Mouse (Mus musculus): ENCODE results near the gene Trim47. TPM values are rescaled to one million over a fixed set of nuclear protein-coding genes. Genes with fewer than 3 reads are reported as not detected.
"Not testable (repeated sequence)": the region's sequence is repeated elsewhere in the genome, so short reads cannot be mapped to it uniquely, and the experiment has no call there.

Gene Trim47
- polyA plus RNA-seq, 1 experiment = 101 TPM

- H3K36me3 ChIP-seq (ENCODE audit: control insufficient read depth, insufficient read depth) = no peaks in the 10 kb centered on the region
- H3K79me2 ChIP-seq (ENCODE audit: control insufficient read depth, insufficient read depth) = no peaks in the 10 kb centered on the region
- H3ac ChIP-seq (ENCODE audit: control insufficient read depth, insufficient read length) = no peak overlapping the region
- no peak for TF ChIP-seq TCF12 (IDR thresholded peaks at IDR 0.05; ENCODE audit: insufficient read depth, poor library complexity, severe bottlenecking)
- TF ChIP-seq REST (IDR thresholded peaks at IDR 0.05; ENCODE audit: insufficient read depth, insufficient read length) = no peak
- no peak for TF ChIP-seq USF1 (IDR thresholded peaks at IDR 0.05; ENCODE audit: low read depth)
- no peak for TF ChIP-seq POLR2AphosphoS2 (IDR thresholded peaks at IDR 0.05; ENCODE audit: insufficient read length, low read depth)
- no peak for TF ChIP-seq E2F4 (IDR thresholded peaks at IDR 0.05; ENCODE audit: insufficient read depth)
- no peak for TF ChIP-seq POLR2A (IDR thresholded peaks at IDR 0.05; ENCODE audit: insufficient read length, low read depth)
- TF ChIP-seq MYOG (IDR thresholded peaks at IDR 0.05; ENCODE audit: control insufficient read depth in 1 of 3, insufficient read depth in 1 of 3, insufficient read length in 2 of 3, low read depth in 2 of 3) = no peak
- TF ChIP-seq MYOD1 (IDR thresholded peaks at IDR 0.05; ENCODE audit: control insufficient read depth in 1 of 3, insufficient read length in 2 of 3, low read depth in 2 of 3) = no peak
- no peak for TF ChIP-seq SRF (IDR thresholded peaks at IDR 0.05; ENCODE audit: control insufficient read depth, insufficient read length, low read depth)
- TF ChIP-seq MAX (IDR thresholded peaks at IDR 0.05; ENCODE audit: low read depth) = no peak
- no peak overlapping the region for H3K4me2 ChIP-seq (ENCODE audit: low read depth)
- H3K27me3 ChIP-seq (ENCODE audit: control insufficient read depth, insufficient read depth, insufficient read length) = no peaks in the 10 kb centered on the region
- H3K4me3 ChIP-seq = no peak overlapping the region
Observed at GRCm38 (mm10) chr11:116093771-116094565, 33.0 kb downstream of the Trim47 start.

- H3K36me3 ChIP-seq (ENCODE audit: control insufficient read depth, insufficient read depth); H3K4me3 ChIP-seq; H3K79me2 ChIP-seq (ENCODE audit: control insufficient read depth, insufficient read depth); H3K27me3 ChIP-seq (ENCODE audit: control insufficient read depth, insufficient read depth, insufficient read length); H3ac ChIP-seq (ENCODE audit: control insufficient read depth, insufficient read length); H3K4me2 ChIP-seq (ENCODE audit: low read depth): not testable (repeated sequence)
Observed at GRCm38 (mm10) chr11:116092959-116093358, 34.1 kb downstream of the Trim47 start.

GRCm38 (mm10) chr11:116091591-116091990, 35.4 kb downstream of the Trim47 start:
- H3ac ChIP-seq (ENCODE audit: control insufficient read depth, insufficient read length) = no peak overlapping the region
- no peaks in the 10 kb centered on the region for H3K79me2 ChIP-seq (ENCODE audit: control insufficient read depth, insufficient read depth)
- H3K27me3 ChIP-seq (ENCODE audit: control insufficient read depth, insufficient read depth, insufficient read length) = no peaks in the 10 kb centered on the region
- H3K4me3 ChIP-seq = no peak overlapping the region
- no peaks in the 10 kb centered on the region for H3K36me3 ChIP-seq (ENCODE audit: control insufficient read depth, insufficient read depth)
- H3K4me2 ChIP-seq (ENCODE audit: low read depth) = no peak overlapping the region
- TF ChIP-seq TCF3 (IDR thresholded peaks at IDR 0.05; ENCODE audit: insufficient read length, low read depth) = no peak
- TF ChIP-seq POLR2AphosphoS2 (IDR thresholded peaks at IDR 0.05; ENCODE audit: insufficient read length, low read depth) = no peak
- TF ChIP-seq TCF12 (IDR thresholded peaks at IDR 0.05; ENCODE audit: insufficient read depth, poor library complexity, severe bottlenecking) = no peak
- no peak for TF ChIP-seq REST (IDR thresholded peaks at IDR 0.05; ENCODE audit: insufficient read depth, insufficient read length)
- no peak for TF ChIP-seq MAX (IDR thresholded peaks at IDR 0.05; ENCODE audit: low read depth)

- Histone ChIP-seq H3K36me3 (ENCODE audit: control insufficient read depth, insufficient read depth) (no peaks in the 10 kb centered on the region), H3K79me2 (ENCODE audit: control insufficient read depth, insufficient read depth) (peaks cover 18% of the 10 kb centered on the region), H3K4me2 (ENCODE audit: low read depth) (no peak overlapping the region), H3K27me3 (ENCODE audit: control insufficient read depth, insufficient read depth, insufficient read length) (no peaks in the 10 kb centered on the region), H3K4me3 (no peak overlapping the region), H3ac (ENCODE audit: control insufficient read depth, insufficient read length) (no peak overlapping the region)
- no peak for TF ChIP-seq TCF12 (IDR thresholded peaks at IDR 0.05; ENCODE audit: insufficient read depth, poor library complexity, severe bottlenecking)
- no peak for TF ChIP-seq MAX (IDR thresholded peaks at IDR 0.05; ENCODE audit: low read depth)
Observed at GRCm38 (mm10) chr11:116089545-116089944, 37.5 kb downstream of the Trim47 start.

GRCm38 (mm10) chr11:116088741-116089394, 38.1 kb downstream of the Trim47 start:
- H3ac ChIP-seq (ENCODE audit: control insufficient read depth, insufficient read length) = no peak overlapping the region
- no peaks in the 10 kb centered on the region for H3K36me3 ChIP-seq (ENCODE audit: control insufficient read depth, insufficient read depth)
- no peaks in the 10 kb centered on the region for H3K27me3 ChIP-seq (ENCODE audit: control insufficient read depth, insufficient read depth, insufficient read length)
- peaks cover 20% of the 10 kb centered on the region for H3K79me2 ChIP-seq (ENCODE audit: control insufficient read depth, insufficient read depth)
- H3K4me2 ChIP-seq (ENCODE audit: low read depth) = no peak overlapping the region
- H3K4me3 ChIP-seq = no peak overlapping the region
- TF ChIP-seq TCF3 (IDR thresholded peaks at IDR 0.05; ENCODE audit: insufficient read length, low read depth) (no peak), MYOG (IDR thresholded peaks at IDR 0.05; ENCODE audit: control insufficient read depth in 1 of 3, insufficient read depth in 1 of 3, insufficient read length in 2 of 3, low read depth in 2 of 3) (no peak), TCF12 (IDR thresholded peaks at IDR 0.05; ENCODE audit: insufficient read depth, poor library complexity, severe bottlenecking) (no peak), MAX (IDR thresholded peaks at IDR 0.05; ENCODE audit: low read depth) (no peak), REST (IDR thresholded peaks at IDR 0.05; ENCODE audit: insufficient read depth, insufficient read length) (no peak), USF1 (IDR thresholded peaks at IDR 0.05; ENCODE audit: low read depth) (no peak), CEBPB (IDR thresholded peaks at IDR 0.05; ENCODE audit: insufficient read depth, poor library complexity, severe bottlenecking) (no peak), POLR2A (IDR thresholded peaks at IDR 0.05; ENCODE audit: insufficient read length, low read depth) (no peak), SRF (IDR thresholded peaks at IDR 0.05; ENCODE audit: control insufficient read depth, insufficient read length, low read depth) (no peak), E2F4 (IDR thresholded peaks at IDR 0.05; ENCODE audit: insufficient read depth) (no peak), POLR2AphosphoS2 (IDR thresholded peaks at IDR 0.05; ENCODE audit: insufficient read length, low read depth) (no peak), MYOD1 (IDR thresholded peaks at IDR 0.05; ENCODE audit: control insufficient read depth in 1 of 3, insufficient read length in 2 of 3, low read depth in 2 of 3) (no peak)
